ENCODE assay signal across 24 mouse cellular contexts in genomic region chr15:27600524-27600923, GRCm38 (mm10).
"Had no signal": no experiment of that assay in that cellular context is flagged by ENCODE, and none has a peak within 500 bp of the region (broad histone marks: within the 10 kb centered on the region; RNA-seq: fewer than 3 reads in every experiment).

No protein-coding gene starts in this region.

- H3K9me3 ChIP-seq: heart, embryonic 13.5 days; heart, embryonic 15.5 days; hindbrain, embryonic 13.5 days; hindbrain, embryonic 15.5 days; kidney, embryonic 15.5 days; limb, embryonic 13.5 days had no signal

- H3K4me2 ChIP-seq: heart, embryonic 11.5 days; heart, embryonic 13.5 days; heart, embryonic 15.5 days; hindbrain, embryonic 13.5 days; hindbrain, embryonic 15.5 days; kidney, embryonic 15.5 days; limb, embryonic 13.5 days had no signal

- H3K27ac ChIP-seq: heart, adult 2 months; heart, embryonic 13.5 days; heart, embryonic 15.5 days; hindbrain, embryonic 13.5 days; hindbrain, embryonic 15.5 days; hindbrain, postnatal 0 days; kidney, embryonic 15.5 days; kidney, postnatal 0 days; limb, embryonic 13.5 days had no signal

- H3K4me1 ChIP-seq: hindbrain, embryonic 15.5 days; kidney, embryonic 15.5 days had no signal

- ATAC-seq: hindbrain, postnatal 0 days; intestine, embryonic 16.5 days had no signal

- H3K27me3 ChIP-seq: heart, embryonic 13.5 days; heart, embryonic 15.5 days; hindbrain, embryonic 13.5 days; hindbrain, embryonic 15.5 days; kidney, embryonic 15.5 days; limb, embryonic 13.5 days had no signal

- H3K4me3 ChIP-seq: heart, adult 2 months; heart, embryonic 13.5 days; heart, embryonic 15.5 days; hindbrain, embryonic 13.5 days; hindbrain, embryonic 15.5 days; kidney, embryonic 15.5 days; limb, embryonic 13.5 days had no signal

- DNase-seq: gastrocnemius, postnatal 14 days; gastrocnemius, postnatal 36 days; heart, adult 11 months; heart, adult 2 months; heart, postnatal 14 days; heart, postnatal 36 days; kidney, adult 11 months; kidney, adult 2 months; kidney, adult 9 months; kidney, postnatal 14 days; kidney, postnatal 36 days; layer of hippocampus, adult 9-11 months; layer of hippocampus, postnatal 36 days; left cerebral cortex, postnatal 4 days had no signal

- H3K9ac ChIP-seq: heart, embryonic 13.5 days; heart, embryonic 15.5 days; hindbrain, embryonic 13.5 days; hindbrain, embryonic 15.5 days; kidney, embryonic 15.5 days; limb, embryonic 13.5 days had no signal
